Mouse (Mus musculus) E14TG2a.4 (cell line): Measurements from ENCODE around the gene Stmn1.

Experiments
- CTCF ChIP-seq: conservative IDR thresholded peaks from 2 replicates; pipeline ENCODE4 v1.5.1; 2014; ENCODE audit warnings: low read length
- NANOG ChIP-seq: IDR thresholded peaks from 2 replicates; pipeline ENCODE4 v1.6.1; 2014; ENCODE audit warnings: borderline replicate concordance, low read length, mixed read lengths
- POU5F1 ChIP-seq: IDR thresholded peaks from 2 replicates; pipeline ENCODE4 v1.6.1; 2014; ENCODE audit warnings: low read length, borderline replicate concordance

- no peak for TF ChIP-seq CTCF
- no peak for TF ChIP-seq POU5F1
- TF ChIP-seq NANOG = no peak
Observed at GRCm38 (mm10) chr4:134445489-134445888, 22.6 kb upstream of the Stmn1 start.
